Mouse (Mus musculus) splenic B cell, adult 2 months (primary cell): Measurements from ENCODE around the gene Ephb1.

Experiments
- DNase-seq: peaks from one replicate; pipeline ENCODE4 v3.0.0-alpha.2; 2011; ENCODE audit warnings: low read depth, low spot score
- H3K27me3 ChIP-seq: 2 replicates; pipeline ENCODE4 v1.6.1; 2012; ENCODE audit warnings: mild to moderate bottlenecking, low read length, moderate library complexity, mixed read lengths; ENCODE audit not compliant: control insufficient read depth, poor library complexity, insufficient read depth, severe bottlenecking
- H3K36me3 ChIP-seq: 2 replicates; pipeline ENCODE4 v1.6.1; 2012; ENCODE audit warnings: mild to moderate bottlenecking, low read length, moderate library complexity, mixed read lengths; ENCODE audit not compliant: control insufficient read depth, poor library complexity, insufficient read depth, severe bottlenecking

Ephb1 gene

DNA sequence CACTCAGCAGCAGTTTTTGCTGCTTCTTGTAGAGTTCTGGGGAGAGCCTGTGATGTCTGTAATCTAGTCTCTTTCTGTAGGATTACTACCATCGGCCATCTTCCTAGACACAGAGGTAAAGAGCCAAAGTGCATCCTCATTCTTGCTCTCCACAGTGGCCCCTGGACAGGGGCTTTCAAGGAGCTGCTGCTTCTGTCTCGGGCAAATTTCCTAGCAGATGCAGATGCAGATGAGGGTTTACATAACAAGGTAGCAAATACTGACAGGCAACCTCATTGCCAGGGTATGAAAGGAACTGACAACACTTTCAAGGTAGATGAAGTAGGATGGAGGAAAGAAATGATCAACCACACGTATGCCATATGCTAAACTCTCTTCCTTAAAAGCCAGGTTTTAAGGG, 4.2 kb upstream of the Ephb1 start:
- Histone ChIP-seq H3K27me3 (no peaks in the 10 kb centered on the region; the same call in 1 of the 2 replicates), H3K36me3 (no peaks in the 10 kb centered on the region)
- no peak for DNase-seq

DNA sequence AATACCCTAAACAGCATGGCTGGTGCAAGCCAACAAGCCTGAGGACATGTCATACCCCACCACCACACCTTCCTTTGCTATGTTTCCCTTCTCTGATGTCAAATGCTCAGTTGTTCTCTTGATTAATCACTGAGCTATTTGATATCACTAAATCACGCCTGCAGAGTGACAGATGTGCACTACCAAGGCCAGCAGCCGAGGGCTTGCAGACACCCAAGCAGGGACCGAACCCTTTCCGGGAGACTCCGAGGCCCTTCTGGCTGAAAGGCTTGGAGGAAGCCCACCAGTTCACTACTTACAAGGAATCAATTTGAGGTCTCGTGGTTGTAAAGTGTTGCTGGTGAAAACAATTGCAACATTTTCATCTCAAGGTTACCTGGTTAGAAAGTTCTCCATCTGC, 3.5 kb upstream of the Ephb1 start:
- DNase-seq, result no peak
- Histone ChIP-seq H3K27me3 (no peaks in the 10 kb centered on the region; the same call in 1 of the 2 replicates), H3K36me3 (no peaks in the 10 kb centered on the region)

DNA sequence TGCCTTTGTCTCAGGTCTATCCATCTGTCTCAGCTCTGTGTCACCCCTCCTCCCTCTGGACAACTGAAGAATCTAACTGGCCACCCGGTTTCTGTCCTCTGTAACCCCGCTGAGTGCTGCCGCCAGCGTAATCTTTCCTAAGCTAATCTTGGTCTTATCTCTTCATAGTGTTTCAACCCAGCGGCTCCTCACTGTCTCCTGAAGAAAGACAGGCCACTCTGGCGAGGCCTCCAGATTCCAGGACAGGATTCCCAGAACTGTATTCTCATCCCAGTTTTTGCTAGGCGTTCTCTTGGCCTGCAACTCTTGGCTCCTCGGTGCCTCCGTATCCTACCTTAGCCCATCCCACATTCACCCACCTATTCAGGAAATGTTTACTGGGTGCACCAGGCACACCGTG, 2.0 kb upstream of the Ephb1 start:
- H3K27me3 ChIP-seq, result no peaks in the 10 kb centered on the region; the same call in 1 of the 2 replicates
- no peak for DNase-seq
- H3K36me3 ChIP-seq, result no peaks in the 10 kb centered on the region

DNA sequence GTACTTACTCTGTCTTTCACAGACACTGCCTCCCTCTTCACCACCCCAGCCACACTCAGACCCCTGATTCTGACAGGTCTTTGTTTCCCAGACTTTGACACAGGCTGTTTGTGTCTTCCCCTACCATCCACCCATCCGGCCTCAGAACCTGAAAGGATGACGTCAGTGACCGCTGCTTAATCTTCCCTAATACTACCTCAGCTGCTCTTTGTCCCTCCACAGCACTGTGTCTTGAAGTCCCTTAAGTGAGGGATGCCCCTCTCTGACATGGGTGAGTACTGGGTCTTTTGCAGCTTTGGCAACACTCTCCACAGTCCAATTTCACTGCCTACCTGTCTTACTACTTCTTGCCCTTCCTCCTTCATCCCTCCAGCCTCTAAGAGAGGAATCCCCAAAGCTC, 1.2 kb upstream of the Ephb1 start:
- no peak for DNase-seq
- Histone ChIP-seq H3K27me3 (no peaks in the 10 kb centered on the region; the same call in 1 of the 2 replicates), H3K36me3 (no peaks in the 10 kb centered on the region)

DNA sequence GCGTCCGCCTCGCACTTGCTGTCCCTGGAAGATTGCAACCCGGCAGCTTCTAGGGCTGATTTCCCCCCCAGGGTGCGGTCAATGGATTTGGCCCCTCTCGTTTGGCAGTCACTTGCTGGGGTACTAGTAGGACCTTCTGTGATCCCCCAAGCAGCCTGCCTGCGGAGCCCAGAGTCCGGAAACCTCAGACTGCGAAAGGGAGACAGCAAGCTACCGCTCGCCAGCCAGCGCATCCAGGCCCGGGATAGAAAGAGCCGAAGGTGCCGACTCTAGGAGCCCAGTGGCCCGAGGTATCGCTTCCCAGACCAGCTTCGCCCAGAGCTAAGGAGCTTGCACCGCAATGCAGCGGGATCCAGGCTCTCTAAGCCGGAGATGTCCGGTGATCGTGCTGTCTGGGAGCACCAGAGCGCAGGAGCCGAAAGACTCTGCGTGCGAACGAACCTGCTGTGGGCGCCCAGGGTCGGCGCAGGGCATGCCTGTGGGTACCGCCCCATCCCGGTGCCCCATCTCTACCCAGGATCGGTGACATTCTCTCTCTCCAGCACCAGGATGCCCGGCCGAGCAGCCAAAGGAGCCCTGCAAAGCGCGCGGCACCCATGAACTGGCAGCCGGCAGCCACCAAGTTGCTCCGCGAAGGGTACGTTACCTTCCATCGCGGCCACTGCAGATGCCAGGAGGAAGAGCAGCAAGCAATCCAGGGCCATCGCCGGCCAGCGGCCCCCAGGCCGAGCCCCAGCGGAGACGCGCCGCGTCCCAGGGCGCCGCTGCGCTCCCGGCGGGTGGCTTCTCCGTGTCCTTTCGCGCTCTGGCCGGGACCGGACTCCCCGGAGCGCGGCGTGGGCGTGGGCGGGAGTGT, 629 bp downstream of the Ephb1 start:
- Histone ChIP-seq H3K27me3 (no peaks in the 10 kb centered on the region; the same call in 1 of the 2 replicates), H3K36me3 (no peaks in the 10 kb centered on the region)
- no peak for DNase-seq

DNA sequence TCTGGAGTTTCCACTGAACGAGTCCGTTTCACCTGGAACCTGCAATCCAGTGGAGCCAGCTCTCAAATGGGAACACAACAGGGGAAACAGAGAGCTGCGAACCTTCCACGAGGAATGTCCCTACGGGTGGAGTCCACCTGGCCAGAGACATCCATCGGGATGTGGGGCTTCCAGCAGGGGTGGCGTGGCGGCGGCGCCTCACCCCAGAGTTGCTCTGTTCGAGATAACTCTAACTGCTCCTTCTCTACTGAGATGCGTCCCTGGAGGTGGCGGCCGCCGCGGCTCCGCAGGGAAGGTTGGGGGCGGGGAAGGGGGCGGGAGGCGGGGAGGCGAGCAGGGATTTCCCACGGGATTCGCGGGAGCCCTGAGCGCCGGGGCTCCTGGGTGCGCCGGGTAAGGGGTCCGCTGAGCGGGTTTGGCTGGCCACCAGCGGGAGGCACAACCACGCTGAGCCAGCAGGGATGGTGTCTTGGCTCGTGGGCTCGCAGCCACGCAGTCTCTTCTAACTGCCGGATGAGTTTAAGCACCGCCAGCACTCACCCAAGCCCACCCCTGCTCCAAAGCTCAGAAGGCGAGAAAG, 1.3 kb downstream of the Ephb1 start:
- Histone ChIP-seq H3K36me3 (no peaks in the 10 kb centered on the region), H3K27me3 (no peaks in the 10 kb centered on the region)
- DNase-seq, result no peak

GRCm38 (mm10) chr9:102352186-102353055, 2.1 kb downstream of the Ephb1 start:
- no peak for DNase-seq
- H3K36me3 ChIP-seq, result no peaks in the 10 kb centered on the region
- no peaks in the 10 kb centered on the region for H3K27me3 ChIP-seq

DNA sequence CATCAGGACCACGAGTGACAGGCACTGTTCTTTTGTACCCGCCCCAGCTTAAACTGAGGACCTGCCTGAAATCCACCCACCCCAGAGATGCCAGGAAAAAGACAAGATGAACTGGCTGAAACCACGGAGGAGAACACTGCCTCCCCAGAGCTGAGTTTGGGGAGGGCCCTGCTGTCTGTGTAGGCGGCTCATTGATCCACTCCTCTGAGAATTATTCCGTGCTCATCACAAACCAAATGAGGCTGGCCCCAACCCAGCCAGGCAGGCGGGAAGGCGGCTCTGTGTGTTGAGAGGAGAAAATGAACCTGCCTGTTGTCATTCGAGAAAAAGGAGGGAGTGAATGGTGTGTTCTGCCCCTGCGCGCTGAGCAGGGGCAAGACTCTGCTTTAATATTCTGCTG, 2.8 kb downstream of the Ephb1 start:
- Histone ChIP-seq H3K36me3 (no peaks in the 10 kb centered on the region), H3K27me3 (no peaks in the 10 kb centered on the region)
- DNase-seq, result no peak

GRCm38 (mm10) chr9:102351221-102351620, 3.3 kb downstream of the Ephb1 start:
- DNase-seq, result no peak
- H3K36me3 ChIP-seq, result no peaks in the 10 kb centered on the region
- H3K27me3 ChIP-seq, result no peaks in the 10 kb centered on the region

DNA sequence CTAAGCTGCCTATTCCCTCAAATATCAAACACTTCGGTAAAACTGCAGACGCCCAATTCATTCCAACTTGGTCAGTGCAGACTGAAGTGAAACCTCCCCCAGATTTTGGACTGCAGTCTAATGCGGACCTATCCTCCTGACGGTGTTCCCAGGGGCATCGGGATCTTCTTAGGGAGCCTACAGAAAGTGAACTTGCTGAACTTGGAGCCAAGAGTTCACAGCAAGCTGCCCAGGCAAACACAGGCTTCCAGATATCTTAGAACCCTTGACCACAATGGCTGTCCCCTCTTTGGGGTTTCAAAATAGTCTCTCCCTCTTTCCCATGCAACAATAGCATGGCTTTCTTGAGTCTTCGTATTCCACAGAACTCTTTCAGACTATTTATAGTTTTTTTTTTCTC, 3.8 kb downstream of the Ephb1 start:
- no peak for DNase-seq
- Histone ChIP-seq H3K27me3 (no peaks in the 10 kb centered on the region), H3K36me3 (no peaks in the 10 kb centered on the region)

- no peaks in the 10 kb centered on the region for H3K27me3 ChIP-seq
- no peaks in the 10 kb centered on the region for H3K36me3 ChIP-seq
- DNase-seq, result no peak
Observed at GRCm38 (mm10) chr9:102350076-102350475, 4.4 kb downstream of the Ephb1 start.

DNA sequence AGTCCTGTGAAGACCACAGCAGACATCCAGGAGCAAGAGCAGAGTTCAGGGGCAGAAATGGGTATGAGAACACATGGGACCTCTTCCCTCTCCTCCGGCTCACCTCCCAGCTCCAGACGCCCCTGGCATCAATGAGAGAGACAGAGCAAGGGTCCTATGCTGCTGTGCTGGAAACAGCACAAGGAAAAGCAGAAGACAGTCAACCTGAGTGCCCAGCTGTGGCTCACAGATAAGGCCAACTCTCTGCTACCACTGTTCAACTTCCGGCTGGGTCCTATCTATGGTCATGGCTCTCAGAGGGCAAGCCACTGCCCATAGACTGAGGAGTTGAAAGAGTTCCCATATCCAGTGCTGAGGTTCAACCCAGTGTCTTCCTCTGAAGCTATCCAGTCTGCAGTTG, 7.7 kb downstream of the Ephb1 start:
- no peak for DNase-seq
- Histone ChIP-seq H3K27me3 (no peaks in the 10 kb centered on the region), H3K36me3 (no peaks in the 10 kb centered on the region)

DNA sequence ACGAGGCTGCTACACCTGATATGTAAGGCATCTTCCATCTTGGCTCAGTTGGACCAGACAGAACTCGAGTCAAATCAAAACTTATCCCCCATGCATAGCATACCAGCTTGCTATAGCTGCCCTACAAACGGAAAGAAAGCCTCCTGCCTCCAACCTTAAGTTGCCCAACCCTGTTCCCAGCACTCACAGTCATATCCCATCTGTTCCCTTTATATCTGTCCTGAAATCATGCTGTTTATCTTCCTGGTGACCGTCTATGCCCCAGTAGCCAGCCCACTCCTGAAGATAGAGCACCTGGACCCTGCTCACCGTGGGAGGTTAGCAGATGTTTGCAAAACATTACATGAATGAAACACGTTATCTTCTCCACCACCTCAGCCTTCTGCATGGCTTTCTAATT, 9.0 kb downstream of the Ephb1 start:
- Histone ChIP-seq H3K27me3 (no peaks in the 10 kb centered on the region), H3K36me3 (no peaks in the 10 kb centered on the region)
- DNase-seq, result no peak

- Histone ChIP-seq H3K27me3 (no peaks in the 10 kb centered on the region), H3K36me3 (no peaks in the 10 kb centered on the region)
- DNase-seq, result no peak
Observed at GRCm38 (mm10) chr9:102345047-102345446, 9.4 kb downstream of the Ephb1 start.
